Mouse (Mus musculus) ES-Bruce4 (cell line): ENCODE data around the gene Rabep1.

Source experiments
- CTCF ChIP-seq: IDR thresholded peaks from one replicate; pipeline ENCODE4 v1.8.1; 2011; ENCODE audit warnings: low read depth, low read length
- POLR2A ChIP-seq: IDR thresholded peaks from one replicate; pipeline ENCODE4 v1.8.1; 2011; ENCODE audit warnings: low read length; ENCODE audit not compliant: insufficient read depth

DNA sequence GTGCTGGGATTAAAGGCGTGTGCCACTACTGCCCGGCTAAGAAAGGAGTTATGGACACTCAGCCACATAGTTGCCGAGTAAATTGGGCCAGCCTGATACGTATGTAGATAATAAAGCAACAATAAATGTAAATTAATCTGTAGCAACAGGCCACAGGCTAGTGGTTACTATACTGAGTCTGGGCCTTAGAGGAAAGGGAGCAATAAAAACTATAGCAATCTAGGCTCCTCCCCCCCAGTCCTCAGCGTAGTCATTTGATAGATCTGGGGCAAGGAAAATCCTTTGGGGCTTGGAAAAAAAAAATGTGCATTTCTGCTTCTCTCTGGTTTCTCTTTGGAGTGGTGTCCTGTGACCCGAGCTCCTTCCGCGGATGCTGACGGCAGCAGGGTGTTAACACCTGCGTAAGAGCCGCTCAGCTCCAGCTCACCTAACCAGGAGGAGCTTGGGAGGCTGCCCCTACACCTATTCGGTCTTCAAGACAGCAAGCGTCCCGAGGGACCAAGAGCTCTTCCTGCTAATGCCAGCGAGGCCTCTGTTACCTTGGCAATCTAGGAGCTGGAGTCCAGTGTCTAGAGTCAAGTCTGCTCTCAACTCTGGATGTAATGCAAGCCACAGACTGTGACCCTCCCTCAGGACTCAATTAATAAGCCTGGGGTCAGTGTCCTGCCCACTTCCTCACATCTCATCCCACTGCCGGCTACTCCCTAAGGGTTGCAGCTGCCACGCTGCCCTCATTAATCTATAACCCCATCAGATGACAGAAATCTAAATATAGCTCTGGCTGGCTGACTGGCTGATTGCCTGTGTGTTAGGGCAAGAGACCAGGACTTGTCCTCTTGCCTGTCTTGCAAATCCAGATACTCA, 22.6 kb upstream of the Rabep1 start:
- TF ChIP-seq CTCF = no peak
- no peak for TF ChIP-seq POLR2A
